Mouse (Mus musculus) neural tube, embryonic 11.5 days (tissue): ENCODE measurements around the gene Gm21972. TPM values are rescaled to one million over a fixed set of nuclear protein-coding genes. Genes with fewer than 3 reads are reported as not detected.

Source experiments
- ATAC-seq: fragments of 200-750 bp; cut with Nextera tagmentation; 2 replicates; pipeline ENCODE4 v1.8.0; 2017; ENCODE audit warnings: moderate number of reproducible peaks, mild to moderate bottlenecking, moderate TSS enrichment, moderate library complexity; ENCODE audit not compliant: insufficient read depth, low FRiP score, low TSS enrichment
- DNase-seq: peaks from one replicate; pipeline ENCODE4 v3.0.0-alpha.2; 2015; ENCODE audit warnings: low spot score
- H3K27ac ChIP-seq: fragments of 300-500 bp; sonication (generic); 2 replicates; pipeline ENCODE4 v1.5.1; 2014; ENCODE audit warnings: low read depth, mild to moderate bottlenecking, low read length
- H3K27me3 ChIP-seq: fragments of 300-500 bp; sonication (generic); 2 replicates; pipeline ENCODE4 v1.6.1; 2014; ENCODE audit warnings: mild to moderate bottlenecking, low read length, mixed read lengths; ENCODE audit not compliant: control insufficient read depth, insufficient read depth
- H3K36me3 ChIP-seq: fragments of 300-500 bp; sonication (generic); 2 replicates; pipeline ENCODE4 v1.6.1; 2014; ENCODE audit warnings: mild to moderate bottlenecking, low read length, moderate library complexity, mixed read lengths; ENCODE audit not compliant: control insufficient read depth, insufficient read depth
- H3K4me1 ChIP-seq: fragments of 300-500 bp; sonication (generic); 2 replicates; pipeline ENCODE4 v1.6.1; 2014; ENCODE audit warnings: low read length, mixed read lengths; ENCODE audit not compliant: control insufficient read depth, insufficient read depth
- H3K4me2 ChIP-seq: fragments of 300-500 bp; sonication (generic); 2 replicates; pipeline ENCODE4 v1.6.1; 2014; ENCODE audit warnings: low read depth, mild to moderate bottlenecking, moderate library complexity
- H3K4me3 ChIP-seq: fragments of 300-500 bp; sonication (generic); 2 replicates; pipeline ENCODE4 v1.5.1; 2014; ENCODE audit warnings: low read depth, low read length
- H3K9ac ChIP-seq: fragments of 300-500 bp; sonication (generic); 2 replicates; pipeline ENCODE4 v1.6.1; 2014; ENCODE audit warnings: mild to moderate bottlenecking, low read length
- H3K9me3 ChIP-seq: fragments of 300-500 bp; sonication (generic); 2 replicates; pipeline ENCODE4 v1.6.1; 2016; ENCODE audit warnings: low read length; ENCODE audit not compliant: control insufficient read depth
- WGBS: fragments of 180-500 bp; shearing (Covaris S2); extraction: QIAGEN DNeasy Blood & Tissue Kit; methylation state at CpG from one replicate; pipeline ENCODE4 v1.1.7; 2014; 5-methylcytosine and 5-hydroxymethylcytosine counted together
- polyA plus RNA-seq: library from polyadenylated mRNA; unstranded; fragments of >200 nt; fragmentation: Nextera tagmentation; extraction: Ambion mirVana; gene quantifications from 2 replicates; pipeline ENCODE4 v1.2.1, GENCODE M21; 2014

The Gm21972 gene
- polyA plus RNA-seq, 1 experiment from 2014 or later: 0.53 TPM

DNA sequence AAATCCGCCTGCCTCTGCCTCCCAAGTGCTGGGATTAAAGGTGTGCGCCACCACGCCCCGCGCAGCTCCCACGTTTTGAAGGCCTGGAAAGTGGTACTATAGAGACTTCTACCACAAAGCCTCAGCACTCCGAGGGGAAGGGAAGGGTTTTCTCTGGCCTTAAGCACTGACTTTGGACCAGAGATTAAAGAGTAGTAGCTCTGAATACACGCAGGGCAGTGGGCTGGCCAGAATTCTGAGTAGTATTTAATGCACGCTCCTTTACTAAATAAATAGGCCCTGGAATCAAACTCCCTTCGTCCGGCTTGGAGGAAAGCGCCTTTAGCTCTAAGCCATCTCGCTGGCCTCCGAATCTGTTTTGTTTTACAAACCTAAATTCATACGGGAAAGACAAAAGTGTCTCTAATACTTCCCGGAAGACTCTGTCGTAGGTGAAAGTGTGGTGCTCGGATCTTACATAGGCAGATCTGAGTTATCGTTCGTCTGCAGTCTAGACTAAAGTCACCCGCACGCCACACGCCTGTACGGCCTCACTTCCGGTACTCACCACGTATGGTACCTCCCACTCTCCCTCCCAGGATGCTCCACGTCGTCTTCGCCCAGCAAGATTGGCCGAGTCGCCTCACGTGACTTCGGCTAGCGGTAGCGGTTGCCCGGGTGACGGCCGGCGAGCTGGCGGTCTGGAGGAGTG is 20.8 kb downstream of the Gm21972 start, which contains the start of gene Armc9:
Gene Armc9 (plus strand): TSS at position 648 of the 691 bp plus-strand sequence.
- Histone ChIP-seq H3K4me1 (peaks cover 8% of the 10 kb centered on the region), H3K4me3 (peak within 1 kb of the TSS; percentile 80), H3K9ac (peak within 1 kb of the TSS; percentile 71), H3K36me3 (no peaks in the 10 kb centered on the region), H3K9me3 (no peaks in the 10 kb centered on the region), H3K27ac (no peak within 1 kb of the TSS), H3K4me2 (peak within 1 kb of the TSS; percentile 63), H3K27me3 (no peaks in the 10 kb centered on the region)
- DNase-seq (peak; percentile 95), ATAC-seq (peak; percentile 100)
- 4% methylated on average over 40 of the region's 40 CpGs for WGBS

DNA sequence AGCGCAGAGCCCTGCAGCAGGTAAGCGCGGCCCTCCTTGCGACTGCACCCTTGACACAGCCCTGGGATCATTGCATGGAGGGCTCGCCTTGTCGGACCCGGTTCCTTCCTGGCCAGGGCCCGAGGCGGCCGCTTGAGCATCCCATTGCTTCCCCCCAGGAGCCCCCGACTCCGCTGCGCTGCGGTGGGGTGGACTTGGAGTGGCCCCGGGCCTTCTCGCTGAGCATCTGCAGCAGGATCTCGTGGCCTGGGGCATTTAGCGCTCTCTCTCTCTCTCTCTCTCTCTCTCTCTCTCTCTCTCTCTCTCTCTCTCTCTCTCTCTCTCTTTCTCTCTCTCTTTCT is 21.4 kb downstream of the Gm21972 start:
- H3K36me3 ChIP-seq: no peaks in the 10 kb centered on the region
- H3K9me3 ChIP-seq: no peaks in the 10 kb centered on the region
- DNase-seq: no peak
- H3K4me3 ChIP-seq: peak overlapping the region; percentile 80
- H3K9ac ChIP-seq: peak overlapping the region; percentile 71
- no peaks in the 10 kb centered on the region for H3K27me3 ChIP-seq
- H3K4me1 ChIP-seq: peaks cover 8% of the 10 kb centered on the region
- no peak for ATAC-seq
- H3K4me2 ChIP-seq: peak overlapping the region; percentile 63
- WGBS: 0% methylated on average over 18 of the region's 18 CpGs
- no peak overlapping the region for H3K27ac ChIP-seq

DNA sequence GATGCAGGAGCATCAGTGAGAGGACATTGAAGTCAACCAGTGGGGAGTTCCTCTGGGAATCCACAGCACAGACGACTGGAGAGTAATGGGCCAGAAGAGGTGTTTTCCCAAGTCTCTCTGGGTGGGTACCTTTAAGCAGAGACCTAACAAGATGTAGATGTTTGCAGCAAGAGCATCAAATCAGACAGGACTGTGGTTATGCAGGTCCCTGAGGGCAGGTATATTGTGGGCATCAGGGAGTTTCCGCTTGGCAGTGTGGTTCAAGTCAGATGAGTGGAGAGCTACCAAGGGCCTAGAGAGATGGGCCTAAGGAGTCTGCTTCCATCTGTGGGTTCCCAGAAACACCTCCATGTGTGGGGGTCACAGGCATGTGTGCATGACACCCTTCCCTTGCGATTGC is 22.6 kb downstream of the Gm21972 start:
- H3K36me3 ChIP-seq: no peaks in the 10 kb centered on the region
- H3K27ac ChIP-seq: no peak overlapping the region
- no peak overlapping the region for H3K4me3 ChIP-seq
- WGBS: 84% methylated on average over 3 of the region's 3 CpGs
- H3K27me3 ChIP-seq: no peaks in the 10 kb centered on the region
- no peak overlapping the region for H3K4me2 ChIP-seq
- peaks cover 8% of the 10 kb centered on the region for H3K4me1 ChIP-seq
- DNase-seq (no peak), ATAC-seq (no peak)
- no peak overlapping the region for H3K9ac ChIP-seq
- H3K9me3 ChIP-seq: no peaks in the 10 kb centered on the region

DNA sequence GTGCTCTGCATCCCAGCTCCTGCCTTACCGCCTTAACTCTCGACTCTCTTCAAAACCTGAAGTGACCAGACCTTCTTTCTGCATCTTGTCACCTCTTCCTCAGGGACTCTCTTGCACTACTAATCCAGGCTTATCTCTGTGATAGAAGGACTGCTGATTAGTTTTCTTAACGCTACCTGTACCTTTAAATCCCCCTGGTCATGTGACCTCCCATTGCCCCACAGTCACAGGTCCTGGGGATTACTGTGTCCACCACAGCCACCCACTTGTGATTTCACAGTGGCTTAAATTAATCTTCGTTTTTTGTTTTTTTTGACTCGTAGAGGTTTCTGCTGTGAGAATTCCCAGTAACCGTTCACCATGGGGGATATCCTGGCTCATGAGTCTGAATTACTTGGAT is 23.2 kb downstream of the Gm21972 start:
- H3K4me2 ChIP-seq: no peak overlapping the region
- DNase-seq (no peak), ATAC-seq (no peak)
- H3K27ac ChIP-seq: no peak overlapping the region
- no peaks in the 10 kb centered on the region for H3K9me3 ChIP-seq
- H3K27me3 ChIP-seq: no peaks in the 10 kb centered on the region
- no peaks in the 10 kb centered on the region for H3K36me3 ChIP-seq
- H3K4me3 ChIP-seq: no peak overlapping the region
- WGBS: 91% methylated on average over 6 of the region's 6 CpGs
- no peak overlapping the region for H3K9ac ChIP-seq
- H3K4me1 ChIP-seq: peaks cover 8% of the 10 kb centered on the region

DNA sequence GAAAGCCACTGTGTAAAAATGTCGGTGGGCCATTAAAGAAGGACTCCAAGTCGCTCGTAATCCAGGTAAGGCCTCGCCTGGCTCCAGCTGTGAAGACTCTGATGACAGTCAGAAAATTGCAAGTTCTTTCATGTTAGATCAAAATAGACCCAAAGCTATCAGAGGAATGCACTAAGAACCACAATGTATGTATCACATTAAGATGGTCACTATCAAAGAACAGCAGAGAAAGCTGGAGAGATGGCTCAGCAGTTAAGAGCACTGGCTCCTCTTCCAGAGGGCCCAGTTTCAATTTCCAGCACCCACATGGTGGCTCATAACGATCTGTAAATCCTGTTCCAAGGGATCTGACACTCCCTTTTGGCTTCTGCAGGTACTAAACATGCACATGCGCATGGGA is 26.6 kb downstream of the Gm21972 start:
- Histone ChIP-seq H3K9me3 (no peaks in the 10 kb centered on the region), H3K4me3 (no peak overlapping the region), H3K27ac (no peak overlapping the region), H3K36me3 (no peaks in the 10 kb centered on the region; the same call in 1 of the 2 replicates), H3K4me2 (no peak overlapping the region), H3K27me3 (no peaks in the 10 kb centered on the region), H3K4me1 (peaks cover 7% of the 10 kb centered on the region), H3K9ac (no peak overlapping the region)
- ATAC-seq: no peak
- no peak for DNase-seq
- WGBS: 95% methylated on average over 6 of the region's 6 CpGs

DNA sequence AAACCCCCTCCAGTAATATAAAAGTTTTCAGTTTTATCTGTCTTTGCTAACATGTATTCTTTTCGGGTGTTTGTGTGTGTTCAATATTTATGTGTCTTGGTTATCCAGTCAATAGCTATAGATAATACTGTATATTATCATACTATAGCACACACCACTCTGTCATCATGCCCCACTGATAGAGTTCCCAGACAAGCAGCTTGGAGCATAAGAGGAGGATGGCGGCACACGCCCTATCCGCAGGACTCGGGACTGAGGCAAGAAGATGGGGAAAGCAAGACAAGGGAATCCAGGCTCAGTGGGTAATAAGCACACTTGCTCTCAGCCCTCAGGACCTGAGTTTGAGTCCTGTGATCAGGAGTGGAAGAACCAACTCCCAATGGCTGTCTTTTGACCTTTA is 27.0 kb downstream of the Gm21972 start:
- Histone ChIP-seq H3K4me2 (no peak overlapping the region), H3K27ac (no peak overlapping the region), H3K9ac (no peak overlapping the region), H3K36me3 (no peaks in the 10 kb centered on the region; the same call in 1 of the 2 replicates), H3K27me3 (no peaks in the 10 kb centered on the region), H3K9me3 (no peaks in the 10 kb centered on the region), H3K4me3 (no peak overlapping the region), H3K4me1 (peaks cover 3% of the 10 kb centered on the region)
- 92% methylated on average over 5 of the region's 5 CpGs for WGBS
- DNase-seq (no peak), ATAC-seq (no peak)

DNA sequence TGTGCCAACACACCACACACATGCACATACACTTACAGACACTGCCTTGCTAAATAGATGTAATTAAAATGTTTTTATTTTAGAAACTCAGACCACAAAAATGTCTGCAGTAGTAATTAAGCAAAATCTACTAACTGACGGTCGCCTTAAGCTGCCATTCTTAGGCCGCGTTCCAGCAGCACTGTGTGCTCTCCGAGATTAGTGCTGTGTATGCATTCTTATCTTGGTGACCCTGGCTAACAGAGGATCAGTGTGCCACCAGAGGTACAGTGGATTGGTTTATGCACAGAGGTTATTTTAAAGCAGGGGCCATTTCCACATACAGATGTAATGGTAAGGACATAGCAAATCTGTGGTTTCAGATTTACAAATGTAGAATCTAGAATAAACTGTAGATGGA is 27.6 kb downstream of the Gm21972 start:
- H3K27ac ChIP-seq: no peak overlapping the region
- DNase-seq (no peak), ATAC-seq (no peak)
- H3K4me2 ChIP-seq: no peak overlapping the region
- no peaks in the 10 kb centered on the region for H3K4me1 ChIP-seq
- 97% methylated on average over 5 of the region's 5 CpGs for WGBS
- H3K4me3 ChIP-seq: no peak overlapping the region
- H3K9ac ChIP-seq: no peak overlapping the region
- no peaks in the 10 kb centered on the region for H3K27me3 ChIP-seq
- no peaks in the 10 kb centered on the region for H3K9me3 ChIP-seq
- no peaks in the 10 kb centered on the region; the same call in 1 of the 2 replicates for H3K36me3 ChIP-seq

DNA sequence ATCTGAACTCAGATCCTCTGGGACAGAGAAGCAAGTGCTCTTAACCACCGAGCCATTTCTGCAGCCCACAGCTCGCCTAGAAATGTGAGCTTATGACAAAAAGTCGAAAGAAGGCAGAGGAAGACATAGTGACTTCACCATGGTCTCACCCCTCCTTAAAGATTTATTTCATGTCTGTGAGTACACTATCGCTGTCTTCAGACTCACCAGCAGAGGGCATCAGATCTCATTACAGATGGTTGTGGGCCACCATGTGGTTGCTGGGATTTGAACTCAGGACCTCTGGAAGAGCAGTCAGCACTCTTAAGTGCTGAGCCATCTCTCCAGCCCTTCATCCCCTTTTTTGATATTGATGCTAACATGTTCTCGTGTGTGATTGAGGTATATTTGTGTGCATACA is 41.2 kb downstream of the Gm21972 start:
- H3K4me3 ChIP-seq: no peak overlapping the region
- 93% methylated on average over 5 of the region's 5 CpGs for WGBS
- no peaks in the 10 kb centered on the region for H3K9me3 ChIP-seq
- DNase-seq: no peak
- no peak for ATAC-seq
- no peaks in the 10 kb centered on the region for H3K27me3 ChIP-seq
- peaks cover 2% of the 10 kb centered on the region; the same call in 1 of the 2 replicates for H3K36me3 ChIP-seq
- H3K4me2 ChIP-seq: no peak overlapping the region
- H3K9ac ChIP-seq: no peak overlapping the region
- H3K27ac ChIP-seq: no peak overlapping the region
- no peaks in the 10 kb centered on the region for H3K4me1 ChIP-seq

DNA sequence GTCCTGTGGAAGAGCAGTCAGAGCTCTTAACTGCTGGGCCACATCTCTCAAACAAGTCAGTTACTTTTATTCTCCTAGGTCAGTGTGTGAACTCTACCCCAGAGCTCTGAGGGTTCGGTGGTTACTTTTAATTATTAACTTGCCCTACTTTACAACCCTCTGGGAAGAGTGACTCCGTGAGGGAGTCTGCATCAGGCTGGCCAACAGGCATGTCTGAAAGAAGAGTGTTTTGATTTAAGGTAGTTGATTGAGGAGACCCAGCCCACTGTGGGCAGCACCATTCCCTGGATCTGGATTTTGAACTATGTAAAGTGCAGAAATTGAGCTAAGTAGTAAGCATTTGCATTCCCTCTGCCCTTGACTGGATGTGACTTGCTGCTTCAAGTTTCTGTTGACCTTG is 42.6 kb downstream of the Gm21972 start:
- Histone ChIP-seq H3K4me1 (no peaks in the 10 kb centered on the region), H3K4me2 (no peak overlapping the region), H3K9ac (no peak overlapping the region), H3K4me3 (no peak overlapping the region), H3K27me3 (no peaks in the 10 kb centered on the region), H3K27ac (no peak overlapping the region), H3K36me3 (peaks cover 2% of the 10 kb centered on the region; the same call in 1 of the 2 replicates), H3K9me3 (no peaks in the 10 kb centered on the region)
- ATAC-seq (no peak), DNase-seq (no peak)
- 50% methylated on average over 2 of the region's 2 CpGs for WGBS
